Mouse (Mus musculus): ENCODE results near the gene Slc9a1. TPM values are rescaled to one million over a fixed set of nuclear protein-coding genes. Genes with fewer than 3 reads are reported as not detected.

Gene Slc9a1
- polyA plus RNA-seq, 1 experiment from 2014 or later = 5.7 TPM

- Histone ChIP-seq H3K9ac (ENCODE audit: low read depth, low read length) (no peak overlapping the region), H3K27me3 (ENCODE audit: insufficient read depth, low read length) (no peaks in the 10 kb centered on the region), H3K9me3 (replicated peaks; ENCODE audit: low read length) (no peaks in the 10 kb centered on the region), H3K27ac (no peak overlapping the region), H3K36me3 (ENCODE audit: insufficient read depth, low read length) (no peaks in the 10 kb centered on the region), H3K4me1 (replicated peaks; ENCODE audit: insufficient read depth, low read length) (no peaks in the 10 kb centered on the region), H3K4me3 (replicated peaks; ENCODE audit: low read depth, low read length) (no peak overlapping the region), H3K4me2 (ENCODE audit: low read length) (no peak overlapping the region)
- ATAC-seq (replicated peaks; ENCODE audit: low FRiP score, low read depth) = no peak
- no peak for DNase-seq (ENCODE audit: low spot score)
- 83% methylated on average over 11 of the region's 11 CpGs for WGBS
- TF ChIP-seq CTCF (IDR thresholded peaks at IDR 0.05; ENCODE audit: low read depth) = no peak
Measured at GRCm38 (mm10) chr4:133447967-133448366, 78.5 kb downstream of the Slc9a1 start.

GRCm38 (mm10) chr4:133448708-133449388, 79.3 kb downstream of the Slc9a1 start:
- H3K27ac ChIP-seq = no peak overlapping the region
- 66% methylated on average over 8 of the region's 8 CpGs for WGBS

GRCm38 (mm10) chr4:133449726-133450125, 80.2 kb downstream of the Slc9a1 start:
- DNase-seq (ENCODE audit: low spot score) (peak; percentile 58), ATAC-seq (replicated peaks; ENCODE audit: low FRiP score, low read depth) (no peak)
- Histone ChIP-seq H3K9me3 (replicated peaks; ENCODE audit: low read length) (no peaks in the 10 kb centered on the region), H3K27ac (no peak overlapping the region), H3K36me3 (ENCODE audit: insufficient read depth, low read length) (no peaks in the 10 kb centered on the region), H3K4me3 (replicated peaks; ENCODE audit: low read depth, low read length) (no peak overlapping the region), H3K4me1 (replicated peaks; ENCODE audit: insufficient read depth, low read length) (no peaks in the 10 kb centered on the region), H3K9ac (ENCODE audit: low read depth, low read length) (no peak overlapping the region), H3K27me3 (ENCODE audit: insufficient read depth, low read length) (no peaks in the 10 kb centered on the region), H3K4me2 (ENCODE audit: low read length) (no peak overlapping the region)
- 17% methylated on average over 13 of the region's 13 CpGs for WGBS
- peak; percentile 87 for TF ChIP-seq CTCF (IDR thresholded peaks at IDR 0.05; ENCODE audit: low read depth)

More at GRCm38 (mm10) chr4:133448708-133449388, 79.3 kb downstream of the Slc9a1 start:
- Histone ChIP-seq H3K4me1 (replicated peaks; ENCODE audit: insufficient read depth, low read length) (no peaks in the 10 kb centered on the region), H3K9ac (ENCODE audit: low read depth, low read length) (no peak overlapping the region), H3K4me2 (ENCODE audit: low read length) (no peak overlapping the region), H3K27me3 (ENCODE audit: insufficient read depth, low read length) (no peaks in the 10 kb centered on the region), H3K4me3 (replicated peaks; ENCODE audit: low read depth, low read length) (no peak overlapping the region), H3K36me3 (ENCODE audit: insufficient read depth, low read length) (no peaks in the 10 kb centered on the region), H3K9me3 (replicated peaks; ENCODE audit: low read length) (no peaks in the 10 kb centered on the region)
- TF ChIP-seq CTCF (IDR thresholded peaks at IDR 0.05; ENCODE audit: low read depth) = no peak
- ATAC-seq (replicated peaks; ENCODE audit: low FRiP score, low read depth) = no peak
- no peak for DNase-seq (ENCODE audit: low spot score)

GRCm38 (mm10) chr4:133451536-133451935, 82.0 kb downstream of the Slc9a1 start:
- Histone ChIP-seq H3K4me1 (replicated peaks; ENCODE audit: insufficient read depth, low read length) (no peaks in the 10 kb centered on the region), H3K9ac (ENCODE audit: low read depth, low read length) (no peak overlapping the region), H3K4me2 (ENCODE audit: low read length) (no peak overlapping the region), H3K9me3 (replicated peaks; ENCODE audit: low read length) (no peaks in the 10 kb centered on the region), H3K27ac (no peak overlapping the region), H3K4me3 (replicated peaks; ENCODE audit: low read depth, low read length) (no peak overlapping the region), H3K36me3 (ENCODE audit: insufficient read depth, low read length) (no peaks in the 10 kb centered on the region), H3K27me3 (ENCODE audit: insufficient read depth, low read length) (no peaks in the 10 kb centered on the region)
- TF ChIP-seq CTCF (IDR thresholded peaks at IDR 0.05; ENCODE audit: low read depth) = peak; percentile 96
- peak; percentile 92 for DNase-seq (ENCODE audit: low spot score)
- no peak for ATAC-seq (replicated peaks; ENCODE audit: low FRiP score, low read depth)
- 7% methylated on average over 10 of the region's 10 CpGs for WGBS

GRCm38 (mm10) chr4:133452433-133452832, 82.9 kb downstream of the Slc9a1 start:
- no peak for ATAC-seq (replicated peaks; ENCODE audit: low FRiP score, low read depth)
- H3K36me3 ChIP-seq (ENCODE audit: insufficient read depth, low read length) = no peaks in the 10 kb centered on the region

GRCm38 (mm10) chr4:133458044-133458443, 88.5 kb downstream of the Slc9a1 start:
- no peak for TF ChIP-seq CTCF (IDR thresholded peaks at IDR 0.05; ENCODE audit: low read depth)
- no peak for ATAC-seq (replicated peaks; ENCODE audit: low FRiP score, low read depth)
- 51% methylated on average over 3 of the region's 3 CpGs for whole genome bisulfite sequencing
- Histone ChIP-seq H3K27me3 (ENCODE audit: insufficient read depth, low read length) (no peaks in the 10 kb centered on the region), H3K9ac (ENCODE audit: low read depth, low read length) (no peak overlapping the region), H3K4me2 (ENCODE audit: low read length) (no peak overlapping the region), H3K27ac (no peak overlapping the region), H3K36me3 (ENCODE audit: insufficient read depth, low read length) (no peaks in the 10 kb centered on the region), H3K9me3 (replicated peaks; ENCODE audit: low read length) (no peaks in the 10 kb centered on the region), H3K4me1 (replicated peaks; ENCODE audit: insufficient read depth, low read length) (no peaks in the 10 kb centered on the region; the same call in 1 of the 2 replicates), H3K4me3 (replicated peaks; ENCODE audit: low read depth, low read length) (no peak overlapping the region)
- DNase-seq (ENCODE audit: low spot score) = no peak

More at GRCm38 (mm10) chr4:133452433-133452832, 82.9 kb downstream of the Slc9a1 start:
- Histone ChIP-seq H3K27ac (no peak overlapping the region), H3K4me1 (replicated peaks; ENCODE audit: insufficient read depth, low read length) (no peaks in the 10 kb centered on the region), H3K9me3 (replicated peaks; ENCODE audit: low read length) (no peaks in the 10 kb centered on the region), H3K27me3 (ENCODE audit: insufficient read depth, low read length) (no peaks in the 10 kb centered on the region), H3K9ac (ENCODE audit: low read depth, low read length) (no peak overlapping the region), H3K4me3 (replicated peaks; ENCODE audit: low read depth, low read length) (no peak overlapping the region), H3K4me2 (ENCODE audit: low read length) (no peak overlapping the region)
- TF ChIP-seq CTCF (IDR thresholded peaks at IDR 0.05; ENCODE audit: low read depth) = no peak
- 68% methylated on average over 7 of the region's 7 CpGs for WGBS
- no peak for DNase-seq (ENCODE audit: low spot score)

Measured in kidney, postnatal 0 days (tissue).